12 mouse cellular contexts compared by ENCODE assay signal in the genomic region with DNA sequence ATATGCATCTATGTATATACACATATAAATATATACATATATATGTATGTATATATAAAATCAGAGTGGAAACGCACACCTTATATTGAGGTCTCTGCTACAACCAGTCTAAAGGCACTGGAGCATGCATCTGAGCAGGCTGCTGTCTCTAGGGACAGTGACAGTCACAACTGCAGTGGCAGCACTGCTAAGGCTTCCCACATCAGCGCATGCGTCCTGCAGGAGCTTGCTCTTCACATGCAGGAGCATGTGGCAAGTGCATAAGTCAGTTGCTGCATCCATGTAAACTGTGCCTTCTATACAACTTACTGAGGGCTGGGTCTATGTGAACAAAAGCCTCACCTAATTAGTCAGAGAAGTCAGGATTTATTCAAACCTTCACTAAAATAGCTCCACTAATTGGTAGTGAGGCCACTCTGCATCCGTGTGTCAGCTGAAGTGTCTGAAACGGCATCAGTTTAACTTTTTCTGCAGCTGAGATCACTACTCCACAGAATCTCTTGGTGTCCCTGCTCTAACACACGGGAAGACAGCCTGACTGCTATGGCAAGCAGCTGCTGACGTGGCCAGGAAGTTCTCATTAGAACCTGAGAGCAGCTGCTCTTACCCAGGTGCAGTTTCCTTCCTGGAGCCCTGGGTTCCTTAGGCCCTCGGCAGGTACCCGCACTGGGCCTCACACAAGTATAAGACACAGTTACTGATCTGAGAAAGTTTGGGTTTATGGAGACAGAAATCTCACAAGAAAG.
DNase-seq lines count a peak whose midpoint lies in the region; ATAC-seq and TF ChIP-seq lines count a peak whose summit lies in the region.
"Had no signal": no experiment of that assay in that cellular context is flagged by ENCODE, and none has a peak within 500 bp of the region (broad histone marks: within the 10 kb centered on the region; RNA-seq: fewer than 3 reads in every experiment).

No protein-coding gene starts in this region.

- peak overlapping the region; percentile 46 for H3K27ac ChIP-seq in heart, embryonic 12.5 days (ENCODE audit: poor library complexity, severe bottlenecking)
- no peak overlapping the region for H3K27ac ChIP-seq in midbrain, embryonic 14.5 days (replicated peaks; ENCODE audit: low read depth, low read length)
- no peak overlapping the region for H3K27ac ChIP-seq in midbrain, embryonic 15.5 days
- no peak overlapping the region for H3K27ac ChIP-seq in kidney, adult 2 months (ENCODE audit: insufficient read depth, low read depth, low read length)
- no peak overlapping the region for H3K27ac ChIP-seq in cerebellum, adult 2 months (ENCODE audit: insufficient read depth, low read length)
- H3K27ac ChIP-seq: forebrain, embryonic 15.5 days; limb, embryonic 13.5 days; macrophage; neural tube, embryonic 12.5 days had no signal

- ATAC-seq in heart, embryonic 12.5 days (ENCODE audit: insufficient number of reproducible peaks, low FRiP score): no peak
- ATAC-seq in midbrain, embryonic 14.5 days (ENCODE audit: low FRiP score, low TSS enrichment): no peak
- ATAC-seq in midbrain, embryonic 15.5 days (replicated peaks): no peak
- ATAC-seq: forebrain, embryonic 15.5 days had no signal

- no peaks in the 10 kb centered on the region for H3K36me3 ChIP-seq in heart, embryonic 12.5 days
- no peaks in the 10 kb centered on the region for H3K36me3 ChIP-seq in midbrain, embryonic 14.5 days (ENCODE audit: control insufficient read depth, insufficient read depth, low read length)
- no peaks in the 10 kb centered on the region for H3K36me3 ChIP-seq in midbrain, embryonic 15.5 days (replicated peaks)
- H3K36me3 ChIP-seq in kidney, adult 2 months (ENCODE audit: control insufficient read depth, insufficient read depth, low read length): no peaks in the 10 kb centered on the region
- H3K36me3 ChIP-seq: forebrain, embryonic 15.5 days; limb, embryonic 13.5 days; neural tube, embryonic 12.5 days had no signal

- no peak for DNase-seq in heart, postnatal 14 days
- peak; percentile 37 for DNase-seq in midbrain, embryonic 14.5 days
- peak; percentile 53 for DNase-seq in naive thymus-derived CD4-positive, alpha-beta T cell, adult 2 months (ENCODE audit: low read depth)
- DNase-seq in thymus, postnatal 10 days (ENCODE audit: low spot score in 2 of 2): peak; percentile 67 to 78
- DNase-seq in kidney, adult 2 months: no peak
- no peak for DNase-seq in cerebellum, adult 2 months

- no peak for TF ChIP-seq POLR2A in kidney, adult 2 months (IDR thresholded peaks at IDR 0.05; ENCODE audit: low read depth, low read length)
- TF ChIP-seq POLR2A in cerebellum, adult 2 months (IDR thresholded peaks at IDR 0.05; ENCODE audit: borderline replicate concordance, insufficient read depth, low read length): no peak

- no peak overlapping the region for H3K4me3 ChIP-seq in heart, embryonic 12.5 days
- H3K4me3 ChIP-seq in midbrain, embryonic 14.5 days (replicated peaks; ENCODE audit: low read depth, low read length): no peak overlapping the region
- no peak overlapping the region for H3K4me3 ChIP-seq in midbrain, embryonic 15.5 days
- no peak overlapping the region for H3K4me3 ChIP-seq in kidney, adult 2 months (ENCODE audit: insufficient read depth, low read depth, low read length)
- H3K4me3 ChIP-seq in cerebellum, adult 2 months (replicated peaks; ENCODE audit: insufficient read depth, low read depth, low read length): no peak overlapping the region
- H3K4me3 ChIP-seq: forebrain, embryonic 15.5 days; limb, embryonic 13.5 days; neural tube, embryonic 12.5 days had no signal

- no peak for TF ChIP-seq CTCF in kidney, adult 2 months (conservative IDR thresholded peaks at IDR 0.05; ENCODE audit: insufficient read depth, insufficient read length, low read depth, low read length)
- no peak for TF ChIP-seq CTCF in cerebellum, adult 2 months (IDR thresholded peaks at IDR 0.05; ENCODE audit: borderline replicate concordance, insufficient read depth, low read depth, low read length)

- H3K9me3 ChIP-seq in heart, embryonic 12.5 days (replicated peaks): no peaks in the 10 kb centered on the region
- no peaks in the 10 kb centered on the region for H3K9me3 ChIP-seq in midbrain, embryonic 14.5 days (ENCODE audit: control insufficient read depth, low read length)
- no peaks in the 10 kb centered on the region for H3K9me3 ChIP-seq in midbrain, embryonic 15.5 days
- H3K9me3 ChIP-seq: forebrain, embryonic 15.5 days; limb, embryonic 13.5 days; neural tube, embryonic 12.5 days had no signal

- H3K9ac ChIP-seq in heart, embryonic 12.5 days: no peak overlapping the region
- H3K9ac ChIP-seq in midbrain, embryonic 14.5 days (replicated peaks; ENCODE audit: low read length): no peak overlapping the region
- H3K9ac ChIP-seq in midbrain, embryonic 15.5 days: no peak overlapping the region
- H3K9ac ChIP-seq: forebrain, embryonic 15.5 days; limb, embryonic 13.5 days; neural tube, embryonic 12.5 days had no signal

- peak overlapping the region; percentile 13; the same call in 1 of the 2 replicates for H3K4me2 ChIP-seq in heart, embryonic 12.5 days
- H3K4me2 ChIP-seq in midbrain, embryonic 14.5 days (ENCODE audit: low read length): no peak overlapping the region
- H3K4me2 ChIP-seq in midbrain, embryonic 15.5 days: no peak overlapping the region
- H3K4me2 ChIP-seq: forebrain, embryonic 15.5 days; limb, embryonic 13.5 days; neural tube, embryonic 12.5 days had no signal

- intact Hi-C loops in heart, postnatal 14 days (cut with DNase I): no loop called here

- no peaks in the 10 kb centered on the region for H3K27me3 ChIP-seq in heart, embryonic 12.5 days (replicated peaks)
- no peaks in the 10 kb centered on the region for H3K27me3 ChIP-seq in midbrain, embryonic 14.5 days (ENCODE audit: control insufficient read depth, insufficient read depth, low read length)
- H3K27me3 ChIP-seq in midbrain, embryonic 15.5 days (replicated peaks): no peaks in the 10 kb centered on the region
- H3K27me3 ChIP-seq in kidney, adult 2 months (replicated peaks; ENCODE audit: control insufficient read depth, insufficient read depth, low read length): no peaks in the 10 kb centered on the region
- no peaks in the 10 kb centered on the region for H3K27me3 ChIP-seq in cerebellum, adult 2 months (ENCODE audit: control insufficient read depth, insufficient read depth, low read length)
- H3K27me3 ChIP-seq: forebrain, embryonic 15.5 days; limb, embryonic 13.5 days; neural tube, embryonic 12.5 days had no signal

- 57% methylated on average over 9 of the region's 9 CpGs for WGBS in heart, embryonic 12.5 days
- WGBS in midbrain, embryonic 14.5 days: 64% methylated on average over 9 of the region's 9 CpGs
- WGBS in midbrain, embryonic 15.5 days: 59% methylated on average over 9 of the region's 9 CpGs
- 59% methylated on average over 9 of the region's 9 CpGs for WGBS in kidney, adult 2 months
- WGBS in cerebellum, adult 2 months: 78% methylated on average over 9 of the region's 9 CpGs

- peaks cover 16% of the 10 kb centered on the region for H3K4me1 ChIP-seq in heart, embryonic 12.5 days (replicated peaks)
- H3K4me1 ChIP-seq in midbrain, embryonic 14.5 days (ENCODE audit: control insufficient read depth, insufficient read depth, low read length): no peaks in the 10 kb centered on the region
- H3K4me1 ChIP-seq in midbrain, embryonic 15.5 days: no peaks in the 10 kb centered on the region
- no peaks in the 10 kb centered on the region for H3K4me1 ChIP-seq in kidney, adult 2 months (ENCODE audit: control insufficient read depth, insufficient read depth, low read length)
- peaks cover 6% of the 10 kb centered on the region for H3K4me1 ChIP-seq in cerebellum, adult 2 months (ENCODE audit: control insufficient read depth, insufficient read depth, low read length)
- H3K4me1 ChIP-seq: forebrain, embryonic 15.5 days; neural tube, embryonic 12.5 days had no signal

Comparison
In these comparisons a context has a peak if more than half of its experiments do, and no peak if none do; other contexts are left out.
1. DNase-seq: peak in midbrain, embryonic 14.5 days (single experiment), naive thymus-derived CD4-positive, alpha-beta T cell, adult 2 months (single experiment) and thymus, postnatal 10 days (2 of 2); none in heart, postnatal 14 days (0 of 2), kidney, adult 2 months (single experiment) and cerebellum, adult 2 months (0 of 2).